Mouse (Mus musculus): ENCODE data around the gene Nkain4. TPM values are rescaled to one million over a fixed set of nuclear protein-coding genes. Genes with fewer than 3 reads are reported as not detected.

Gene Nkain4
- polyA plus RNA-seq, 1 experiment from 2014 or later: 86.5 TPM

GRCm38 (mm10) chr2:180962616-180963308, 8.3 kb upstream of the Nkain4 start:
- 89% methylated on average over 2 of the region's 2 CpGs for WGBS
- H3K9ac ChIP-seq (replicated peaks; ENCODE audit: low read depth, low read length): no peak overlapping the region
- H3K36me3 ChIP-seq (ENCODE audit: control insufficient read depth, insufficient read depth, low read length): no peaks in the 10 kb centered on the region
- ATAC-seq (ENCODE audit: low read depth): no peak
- H3K9me3 ChIP-seq (ENCODE audit: control insufficient read depth, low read length): no peaks in the 10 kb centered on the region
- no peak overlapping the region for H3K4me3 ChIP-seq (ENCODE audit: low read depth, low read length)
- no peaks in the 10 kb centered on the region for H3K27me3 ChIP-seq (ENCODE audit: control insufficient read depth, insufficient read depth, low read length)
- no peak overlapping the region for H3K27ac ChIP-seq (ENCODE audit: low read depth, low read length)
- peaks cover 5% of the 10 kb centered on the region for H3K4me1 ChIP-seq (ENCODE audit: control insufficient read depth, insufficient read depth, low read length)
- H3K4me2 ChIP-seq (ENCODE audit: low read depth, low read length): no peak overlapping the region

DNA sequence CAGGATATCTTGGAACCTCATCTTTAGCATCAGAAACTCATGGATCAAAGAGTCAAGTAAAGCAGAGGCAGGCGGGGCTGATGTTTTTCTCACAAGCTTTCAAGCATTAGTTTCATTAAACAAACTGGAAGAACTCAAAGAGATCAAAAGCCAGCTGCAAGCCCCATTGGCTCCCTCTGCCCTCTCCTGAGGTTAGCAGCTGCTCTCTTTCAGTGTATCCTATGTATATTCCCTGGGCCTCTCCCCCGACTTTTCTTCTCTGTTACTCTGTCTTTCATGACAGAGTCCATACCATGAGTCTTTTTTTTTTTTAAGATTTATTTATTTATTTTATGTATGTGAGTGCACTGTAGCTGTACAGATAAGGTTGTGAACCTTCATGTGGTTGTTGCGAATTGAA, 5.7 kb upstream of the Nkain4 start:
- Histone ChIP-seq H3K4me1 (ENCODE audit: control insufficient read depth, insufficient read depth, low read length) (no peaks in the 10 kb centered on the region), H3K27me3 (ENCODE audit: control insufficient read depth, insufficient read depth, low read length) (no peaks in the 10 kb centered on the region)
- WGBS: 78% methylated on average over 3 of the region's 3 CpGs

DNA sequence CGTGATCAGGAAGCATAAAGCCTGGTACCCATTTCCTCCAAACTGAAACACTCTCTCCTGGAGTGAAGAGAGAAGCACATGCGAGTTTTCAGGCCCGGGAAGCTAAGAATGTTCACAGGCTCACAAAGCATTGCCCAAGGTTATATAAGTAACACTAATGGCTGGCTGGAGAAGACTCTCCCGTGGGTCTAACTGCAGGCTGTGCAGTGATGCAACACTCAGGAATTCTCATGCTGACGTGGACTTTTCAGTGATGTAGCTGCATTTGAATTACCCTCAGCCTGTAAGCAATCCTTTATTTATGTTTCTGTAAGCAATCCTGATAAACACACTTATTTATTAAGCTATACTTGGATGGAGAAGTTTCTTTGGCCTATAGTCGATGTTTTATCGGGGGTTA, 5.1 kb upstream of the Nkain4 start:
- no peak for ATAC-seq (ENCODE audit: low read depth)
- Histone ChIP-seq H3K27me3 (ENCODE audit: control insufficient read depth, insufficient read depth, low read length) (no peaks in the 10 kb centered on the region), H3K4me1 (ENCODE audit: control insufficient read depth, insufficient read depth, low read length) (0 out of 2 replicates have a peak, but pooled peaks cover 2% of the 10 kb centered on the region), H3K9me3 (ENCODE audit: control insufficient read depth, low read length) (no peaks in the 10 kb centered on the region), H3K36me3 (ENCODE audit: control insufficient read depth, insufficient read depth, low read length) (no peaks in the 10 kb centered on the region), H3K4me2 (ENCODE audit: low read depth, low read length) (no peak overlapping the region), H3K9ac (replicated peaks; ENCODE audit: low read depth, low read length) (no peak overlapping the region), H3K27ac (ENCODE audit: low read depth, low read length) (no peak overlapping the region), H3K4me3 (ENCODE audit: low read depth, low read length) (no peak overlapping the region)
- WGBS: 79% methylated on average over 7 of the region's 7 CpGs

More for the DNA sequence above, 5.7 kb upstream of the Nkain4 start:
- Histone ChIP-seq H3K27ac (ENCODE audit: low read depth, low read length) (no peak overlapping the region), H3K4me2 (ENCODE audit: low read depth, low read length) (no peak overlapping the region), H3K36me3 (ENCODE audit: control insufficient read depth, insufficient read depth, low read length) (no peaks in the 10 kb centered on the region), H3K9me3 (ENCODE audit: control insufficient read depth, low read length) (no peaks in the 10 kb centered on the region), H3K4me3 (ENCODE audit: low read depth, low read length) (no peak overlapping the region), H3K9ac (replicated peaks; ENCODE audit: low read depth, low read length) (no peak overlapping the region)
- no peak for ATAC-seq (ENCODE audit: low read depth)

GRCm38 (mm10) chr2:180953638-180954037, 861 bp downstream of the Nkain4 start:
- peak overlapping the region; percentile 61 for H3K9ac ChIP-seq (replicated peaks; ENCODE audit: low read depth, low read length)

DNA sequence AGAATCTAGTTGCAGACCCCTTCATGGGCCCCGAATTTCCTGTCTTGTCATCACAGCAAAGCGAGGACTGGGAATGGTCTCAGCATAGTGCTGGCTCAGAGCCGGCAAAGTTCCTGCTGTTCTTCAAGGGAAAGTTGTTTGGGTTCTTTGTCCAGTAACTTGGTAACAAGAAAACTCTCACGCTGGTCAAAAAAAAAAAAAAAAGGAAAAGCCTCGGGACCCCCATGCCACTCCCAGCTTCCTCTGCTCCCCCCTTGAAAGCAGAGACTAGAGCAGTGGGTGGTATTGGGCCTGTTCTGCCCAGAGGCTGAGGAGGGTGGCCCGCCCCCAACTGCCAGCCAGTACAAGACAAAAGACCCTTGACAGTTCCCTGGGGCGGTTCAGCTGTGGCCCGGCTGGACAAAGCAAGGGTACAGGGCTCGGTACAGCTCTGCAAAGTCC, 1.7 kb downstream of the Nkain4 start:
- Histone ChIP-seq H3K4me3 (ENCODE audit: low read depth, low read length) (peak overlapping the region; percentile 46), H3K36me3 (ENCODE audit: control insufficient read depth, insufficient read depth, low read length) (no peaks in the 10 kb centered on the region), H3K9ac (replicated peaks; ENCODE audit: low read depth, low read length) (peak overlapping the region; percentile 61; the same call in 1 of the 2 replicates), H3K4me1 (ENCODE audit: control insufficient read depth, insufficient read depth, low read length) (peaks cover 26% of the 10 kb centered on the region), H3K27me3 (ENCODE audit: control insufficient read depth, insufficient read depth, low read length) (no peaks in the 10 kb centered on the region), H3K27ac (ENCODE audit: low read depth, low read length) (peak overlapping the region; percentile 90), H3K9me3 (ENCODE audit: control insufficient read depth, low read length) (no peaks in the 10 kb centered on the region), H3K4me2 (ENCODE audit: low read depth, low read length) (peak overlapping the region; percentile 64)
- 2% methylated on average over 8 of the region's 9 CpGs for WGBS
- peak; percentile 45; the same call in 1 of the 2 replicates for ATAC-seq (ENCODE audit: low read depth)

More at GRCm38 (mm10) chr2:180953638-180954037, 861 bp downstream of the Nkain4 start:
- H3K9me3 ChIP-seq (ENCODE audit: control insufficient read depth, low read length): no peaks in the 10 kb centered on the region
- H3K4me3 ChIP-seq (ENCODE audit: low read depth, low read length): peak overlapping the region; percentile 46
- peak overlapping the region; percentile 64 for H3K4me2 ChIP-seq (ENCODE audit: low read depth, low read length)
- no peaks in the 10 kb centered on the region for H3K27me3 ChIP-seq (ENCODE audit: control insufficient read depth, insufficient read depth, low read length)
- H3K27ac ChIP-seq (ENCODE audit: low read depth, low read length): peak overlapping the region; percentile 90
- H3K36me3 ChIP-seq (ENCODE audit: control insufficient read depth, insufficient read depth, low read length): no peaks in the 10 kb centered on the region
- 7% methylated on average over 2 of the region's 2 CpGs for whole genome bisulfite sequencing
- no peak for ATAC-seq (ENCODE audit: low read depth)
- H3K4me1 ChIP-seq (ENCODE audit: control insufficient read depth, insufficient read depth, low read length): peaks cover 26% of the 10 kb centered on the region

DNA sequence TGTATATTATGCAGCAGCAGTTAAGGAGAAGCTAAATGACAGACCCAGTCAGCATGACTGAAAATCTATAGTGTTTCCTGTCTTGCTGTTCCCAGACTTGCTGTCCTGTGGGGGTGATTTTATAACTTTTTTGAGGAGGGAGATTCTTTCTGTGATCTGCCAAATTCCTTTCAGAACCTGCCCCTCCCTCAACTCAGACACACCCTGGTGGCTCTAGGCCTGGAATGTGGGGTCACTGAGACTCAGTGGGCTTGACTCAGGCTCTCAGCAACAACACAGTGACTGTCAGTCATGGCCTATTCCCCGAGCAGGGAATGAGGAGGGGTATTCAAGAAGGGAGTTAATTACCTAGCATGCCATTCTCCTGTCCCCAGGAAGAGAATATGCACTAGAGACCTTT, 4.6 kb downstream of the Nkain4 start:
- Histone ChIP-seq H3K4me1 (ENCODE audit: control insufficient read depth, insufficient read depth, low read length) (peaks cover 26% of the 10 kb centered on the region), H3K4me2 (ENCODE audit: low read depth, low read length) (no peak overlapping the region), H3K27ac (ENCODE audit: low read depth, low read length) (no peak overlapping the region), H3K9ac (replicated peaks; ENCODE audit: low read depth, low read length) (no peak overlapping the region), H3K9me3 (ENCODE audit: control insufficient read depth, low read length) (no peaks in the 10 kb centered on the region), H3K4me3 (ENCODE audit: low read depth, low read length) (no peak overlapping the region), H3K27me3 (ENCODE audit: control insufficient read depth, insufficient read depth, low read length) (no peaks in the 10 kb centered on the region), H3K36me3 (ENCODE audit: control insufficient read depth, insufficient read depth, low read length) (no peaks in the 10 kb centered on the region)
- no peak for ATAC-seq (ENCODE audit: low read depth)
- WGBS: 16% methylated on average over 1 of the region's 1 CpGs

- H3K9me3 ChIP-seq (ENCODE audit: control insufficient read depth, low read length): no peaks in the 10 kb centered on the region
- peak overlapping the region; percentile 2; the same call in 1 of the 2 replicates for H3K27ac ChIP-seq (ENCODE audit: low read depth, low read length)
- no peak overlapping the region for H3K4me2 ChIP-seq (ENCODE audit: low read depth, low read length)
- 0 out of 2 replicates have a peak, but pooled peaks cover 7% of the 10 kb centered on the region for H3K36me3 ChIP-seq (ENCODE audit: control insufficient read depth, insufficient read depth, low read length)
- no peak overlapping the region for H3K4me3 ChIP-seq (ENCODE audit: low read depth, low read length)
- H3K27me3 ChIP-seq (ENCODE audit: control insufficient read depth, insufficient read depth, low read length): no peaks in the 10 kb centered on the region
- peak; percentile 41; the same call in 1 of the 2 replicates for ATAC-seq (ENCODE audit: low read depth)
- H3K4me1 ChIP-seq (ENCODE audit: control insufficient read depth, insufficient read depth, low read length): no peaks in the 10 kb centered on the region
- no peak overlapping the region for H3K9ac ChIP-seq (replicated peaks; ENCODE audit: low read depth, low read length)
These were observed 12.6 kb downstream of the Nkain4 start for GRCm38 (mm10) chr2:180941869-180942268.

- H3K4me1 ChIP-seq (ENCODE audit: control insufficient read depth, insufficient read depth, low read length): no peaks in the 10 kb centered on the region
- H3K27ac ChIP-seq (ENCODE audit: low read depth, low read length): no peak overlapping the region
- H3K36me3 ChIP-seq (ENCODE audit: control insufficient read depth, insufficient read depth, low read length): 0 out of 2 replicates have a peak, but pooled peaks cover 7% of the 10 kb centered on the region
- H3K4me3 ChIP-seq (ENCODE audit: low read depth, low read length): no peak overlapping the region
- H3K4me2 ChIP-seq (ENCODE audit: low read depth, low read length): no peak overlapping the region
- no peaks in the 10 kb centered on the region for H3K9me3 ChIP-seq (ENCODE audit: control insufficient read depth, low read length)
- H3K27me3 ChIP-seq (ENCODE audit: control insufficient read depth, insufficient read depth, low read length): no peaks in the 10 kb centered on the region
- no peak overlapping the region for H3K9ac ChIP-seq (replicated peaks; ENCODE audit: low read depth, low read length)
- ATAC-seq (ENCODE audit: low read depth): no peak
These were observed 14.3 kb downstream of the Nkain4 start for GRCm38 (mm10) chr2:180940187-180940586.

DNA sequence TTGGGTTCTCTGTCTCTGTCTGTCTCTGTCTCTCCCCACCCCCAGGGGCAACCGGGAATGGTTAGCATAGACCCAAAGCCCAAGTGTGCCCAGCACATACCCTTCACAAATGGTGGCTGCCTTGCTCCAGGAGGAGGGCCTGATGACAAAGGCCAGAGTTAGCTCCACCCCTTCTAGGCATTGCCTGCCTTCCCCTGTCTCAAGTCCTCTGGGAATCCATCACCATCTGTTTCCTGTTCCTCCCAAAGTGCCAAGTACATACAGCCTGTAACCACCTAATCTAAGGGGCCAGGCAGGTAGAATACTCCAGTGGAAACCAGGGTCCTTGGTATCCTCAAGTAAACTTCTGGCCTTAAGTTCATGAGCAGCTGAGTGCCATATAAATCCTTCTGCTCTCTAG, 22.1 kb downstream of the Nkain4 start:
- Histone ChIP-seq H3K9ac (replicated peaks; ENCODE audit: low read depth, low read length) (no peak overlapping the region), H3K27me3 (ENCODE audit: control insufficient read depth, insufficient read depth, low read length) (no peaks in the 10 kb centered on the region), H3K4me1 (ENCODE audit: control insufficient read depth, insufficient read depth, low read length) (no peaks in the 10 kb centered on the region), H3K4me3 (ENCODE audit: low read depth, low read length) (no peak overlapping the region), H3K27ac (ENCODE audit: low read depth, low read length) (no peak overlapping the region), H3K36me3 (ENCODE audit: control insufficient read depth, insufficient read depth, low read length) (no peaks in the 10 kb centered on the region), H3K4me2 (ENCODE audit: low read depth, low read length) (no peak overlapping the region), H3K9me3 (ENCODE audit: control insufficient read depth, low read length) (no peaks in the 10 kb centered on the region)
- ATAC-seq (ENCODE audit: low read depth): no peak
- 80% methylated on average over 1 of the region's 1 CpGs for WGBS

Data from neural tube, embryonic 14.5 days (tissue).